Mouse (Mus musculus) right cerebral cortex, adult 18-20 months (tissue): Measurements from ENCODE around the gene Luc7l3.

Experiments
- DNase-seq: peaks from one replicate; pipeline ENCODE4 v3.0.0; 2022; ENCODE audit warnings: mixed read lengths

The Luc7l3 gene

DNA sequence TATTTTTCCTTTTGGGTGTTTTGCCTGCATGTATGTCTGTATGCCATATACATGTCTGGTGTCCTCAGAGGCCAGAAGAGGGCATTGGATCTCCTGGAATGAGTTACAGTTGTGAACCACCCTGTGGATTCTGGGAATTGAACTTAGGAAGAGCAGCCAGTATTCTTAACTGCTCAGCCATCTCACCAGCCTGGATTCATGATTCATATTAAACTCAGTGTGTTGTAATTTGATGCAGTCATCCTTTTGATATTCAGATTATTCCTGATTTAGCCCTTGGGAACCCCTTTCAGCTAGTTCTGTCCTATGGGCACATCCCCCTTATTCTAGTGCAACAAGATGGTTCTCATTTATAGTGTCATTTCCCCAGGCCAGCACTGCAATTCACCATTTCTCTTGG, 14.8 kb upstream of the Luc7l3 start:
- no peak for DNase-seq

- no peak for DNase-seq
Observed at GRCm38 (mm10) chr11:94334386-94334968, 12.7 kb upstream of the Luc7l3 start.

DNA sequence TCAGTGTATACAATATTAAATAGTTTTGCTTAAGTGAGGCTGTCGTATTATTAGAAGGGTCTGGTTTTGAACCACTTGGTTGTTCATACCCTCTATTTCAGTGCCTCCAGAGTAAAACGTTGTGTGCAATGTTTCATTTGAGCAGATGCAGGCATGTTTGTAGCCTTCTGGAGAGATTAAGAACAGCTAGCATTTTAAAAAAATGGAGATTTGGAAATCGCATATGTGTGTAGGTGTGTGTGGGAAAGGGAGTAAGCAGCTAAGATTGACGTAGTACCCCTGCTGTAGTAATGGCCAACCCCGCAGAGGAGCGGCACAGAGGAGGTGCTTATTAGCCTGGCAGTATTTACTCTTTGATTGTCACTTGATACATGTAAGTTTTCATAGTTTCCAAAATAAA, 10.9 kb upstream of the Luc7l3 start:
- DNase-seq: peak; percentile 29

GRCm38 (mm10) chr11:94330211-94330610, 8.4 kb upstream of the Luc7l3 start:
- no peak for DNase-seq

- DNase-seq: peak; percentile 68
Observed at GRCm38 (mm10) chr11:94329270-94329891, 7.6 kb upstream of the Luc7l3 start.

- DNase-seq: peak; percentile 41
Observed at GRCm38 (mm10) chr11:94328644-94329025, 6.8 kb upstream of the Luc7l3 start.

GRCm38 (mm10) chr11:94327693-94328643, 6.2 kb upstream of the Luc7l3 start, which contains the start of gene Ankrd40:
Gene Ankrd40, plus strand, starts transcription at chr11:94328001.
- peak; percentile 98 for DNase-seq

DNA sequence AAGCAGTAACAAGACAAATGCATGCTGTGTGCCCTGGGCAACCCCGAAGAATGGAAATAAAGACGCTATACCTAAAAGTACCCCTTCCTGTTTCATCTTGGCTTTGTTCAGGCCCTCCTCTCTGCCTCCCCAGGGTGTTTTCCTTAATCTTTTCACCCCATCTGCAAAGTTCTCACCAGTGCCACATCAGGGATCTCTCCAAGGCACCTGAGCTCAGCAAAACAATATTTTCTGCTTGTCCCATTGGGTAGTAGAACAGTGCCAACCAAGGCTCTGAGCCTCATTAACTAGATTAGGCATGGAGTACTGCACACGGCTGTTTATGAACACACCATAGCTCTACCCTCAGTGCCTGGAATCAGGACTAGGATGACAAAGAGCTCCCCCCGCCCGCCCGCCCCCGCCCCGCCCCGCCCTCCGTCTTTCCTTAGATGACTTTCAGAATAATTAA, 5.2 kb upstream of the Luc7l3 start:
- DNase-seq: no peak

GRCm38 (mm10) chr11:94324618-94325017, 2.8 kb upstream of the Luc7l3 start:
- no peak for DNase-seq

DNA sequence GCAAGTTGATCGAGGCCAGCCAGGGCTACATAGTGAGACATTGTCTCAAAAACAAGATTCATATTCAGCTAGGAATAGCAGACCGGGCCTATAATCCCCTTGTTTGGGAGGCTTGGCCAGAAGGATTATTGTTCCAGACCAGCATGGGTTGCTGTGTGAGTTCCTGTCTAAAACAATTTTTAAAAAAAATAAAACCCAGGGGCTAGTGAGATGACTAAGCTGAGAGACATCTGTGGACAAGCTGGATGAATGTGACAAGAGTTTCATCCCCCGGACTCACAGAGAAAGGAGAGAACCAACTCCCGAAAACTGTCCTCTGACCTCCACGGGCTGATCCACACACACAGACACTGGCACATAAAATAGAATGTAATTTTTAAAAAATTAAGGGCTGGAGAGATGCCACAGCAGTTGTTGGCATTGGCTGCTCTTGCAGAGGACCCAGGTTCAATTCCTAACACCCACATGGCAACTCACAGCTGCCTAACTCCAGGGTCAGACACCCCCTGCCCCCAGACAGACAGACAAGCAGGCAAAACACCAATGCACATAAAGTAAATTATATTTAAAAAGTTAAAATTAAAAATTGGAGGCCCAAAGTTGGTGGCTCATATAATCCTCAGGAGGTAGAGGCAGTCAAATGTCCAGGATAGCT, 1.6 kb upstream of the Luc7l3 start:
- DNase-seq: no peak

DNA sequence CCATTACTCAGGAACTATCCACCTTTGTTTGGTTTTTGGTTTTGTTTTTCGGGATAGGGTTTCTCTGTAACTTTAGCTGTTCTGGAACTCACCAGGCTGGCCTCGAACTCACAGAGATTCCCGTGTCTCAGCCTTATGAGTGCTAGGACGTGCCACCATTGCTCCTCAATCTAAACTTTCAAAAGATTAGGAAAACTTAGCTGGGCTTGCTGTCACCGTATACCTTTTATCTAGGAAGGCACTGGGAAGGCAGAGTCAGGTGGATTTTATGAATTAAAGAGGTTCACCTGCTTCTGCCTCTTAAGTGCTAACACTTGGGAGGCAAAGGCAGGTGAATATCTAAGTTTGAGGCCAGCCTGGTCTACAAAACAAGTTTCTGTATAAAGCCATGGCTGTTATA, 848 bp upstream of the Luc7l3 start:
- DNase-seq: no peak

DNA sequence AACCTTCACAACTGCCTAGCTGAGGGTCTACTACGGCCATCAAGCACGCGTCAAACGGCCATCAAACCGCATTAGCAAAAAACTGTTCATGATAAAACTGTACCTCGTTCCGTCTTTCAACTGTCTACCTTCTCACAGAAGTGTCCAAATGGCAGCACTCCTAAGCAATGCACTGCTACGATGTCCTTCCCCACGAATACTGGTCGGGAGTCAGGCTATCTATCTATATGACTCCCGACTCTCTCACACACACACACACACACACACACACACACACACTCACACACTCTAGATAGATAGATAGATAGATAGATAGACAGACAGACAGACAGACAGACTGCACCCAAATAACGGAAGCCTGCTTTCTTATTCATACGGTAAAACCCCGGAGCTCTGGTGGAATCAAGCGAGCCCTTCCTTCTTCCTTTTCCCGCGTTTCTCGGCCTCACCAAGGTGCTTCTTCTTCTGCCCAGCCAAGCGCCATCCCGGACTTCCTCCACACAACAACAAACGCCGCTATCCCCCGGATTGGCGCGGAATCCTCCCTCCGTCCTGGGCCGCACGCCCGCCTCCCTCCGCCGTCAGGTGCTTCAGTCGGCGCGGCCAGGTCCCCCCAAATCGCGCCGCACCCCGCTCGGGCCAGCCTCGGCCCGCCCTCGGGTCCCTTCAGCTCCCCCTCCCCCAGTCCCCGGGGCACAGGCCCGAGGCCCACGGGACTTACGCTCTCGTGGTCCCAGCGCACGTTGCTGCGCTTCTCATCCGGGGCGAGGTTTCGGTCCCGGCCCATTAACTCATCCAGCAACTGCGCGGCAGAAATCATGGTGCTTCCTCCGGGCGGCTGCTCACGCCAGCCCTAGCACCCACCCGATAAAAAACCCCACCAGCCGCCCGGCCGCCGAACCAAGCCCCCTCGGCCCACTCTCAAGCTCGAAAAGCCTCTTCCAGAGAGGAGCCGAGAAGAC, 538 bp downstream of the Luc7l3 start:
- DNase-seq: no peak

DNA sequence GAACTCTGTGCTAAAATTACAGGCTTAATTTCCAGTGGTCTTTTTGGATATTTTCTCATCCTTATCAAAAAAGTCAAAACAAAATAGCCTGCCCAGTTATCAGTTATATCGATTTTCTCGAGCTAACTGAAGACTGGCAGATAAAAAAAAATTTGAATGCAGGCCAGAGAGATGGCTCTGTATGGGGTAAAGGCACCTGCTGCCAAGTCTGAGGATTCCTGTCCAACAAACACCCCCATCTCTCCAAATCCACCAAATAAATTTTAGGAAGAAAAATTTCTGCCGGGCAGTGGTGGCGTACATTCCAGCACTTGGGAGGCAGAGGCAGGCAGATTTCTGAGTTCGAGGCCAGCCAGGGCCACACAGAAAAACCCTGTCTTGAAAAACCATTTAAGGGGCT, 3.7 kb downstream of the Luc7l3 start:
- DNase-seq: no peak

- DNase-seq: no peak
Observed at GRCm38 (mm10) chr11:94317515-94317914, 4.3 kb downstream of the Luc7l3 start.

DNA sequence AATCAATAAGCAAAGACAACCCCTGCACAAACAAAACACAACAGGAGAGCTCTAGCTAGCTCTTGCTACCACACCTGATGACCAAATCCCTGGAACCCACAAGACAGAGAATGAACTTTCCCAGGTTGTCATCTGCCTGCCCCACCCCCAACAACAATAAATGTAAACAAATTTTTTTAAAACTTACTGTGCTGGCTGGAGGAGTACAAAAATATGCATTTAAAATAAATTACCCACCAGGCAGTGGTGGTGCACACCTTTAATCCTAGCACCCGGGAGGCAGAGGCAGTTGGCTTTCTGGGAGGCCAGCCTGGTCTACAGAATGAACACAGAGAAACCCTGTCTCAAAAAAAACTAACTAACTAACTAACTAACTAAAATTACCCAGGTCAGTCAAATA, 4.8 kb downstream of the Luc7l3 start:
- DNase-seq: no peak

DNA sequence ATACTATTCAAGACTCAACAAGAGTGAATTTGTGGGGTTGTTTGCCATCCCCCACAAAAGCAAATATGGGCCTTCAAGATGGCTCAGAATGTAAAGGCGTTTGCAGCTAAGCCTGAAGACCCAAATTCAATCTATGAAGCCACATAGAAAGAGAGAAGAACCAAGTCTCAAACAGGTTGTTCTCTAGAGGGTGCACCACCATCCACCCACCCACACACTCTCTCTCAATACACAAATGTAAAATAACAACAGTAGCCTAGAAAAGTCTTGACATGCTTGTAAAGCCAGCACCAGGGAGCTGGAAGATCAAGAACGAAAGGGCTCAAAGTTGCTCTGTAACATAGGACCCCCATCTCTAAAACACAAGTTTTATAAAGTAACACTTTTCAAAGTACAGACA, 5.3 kb downstream of the Luc7l3 start:
- no peak for DNase-seq

DNA sequence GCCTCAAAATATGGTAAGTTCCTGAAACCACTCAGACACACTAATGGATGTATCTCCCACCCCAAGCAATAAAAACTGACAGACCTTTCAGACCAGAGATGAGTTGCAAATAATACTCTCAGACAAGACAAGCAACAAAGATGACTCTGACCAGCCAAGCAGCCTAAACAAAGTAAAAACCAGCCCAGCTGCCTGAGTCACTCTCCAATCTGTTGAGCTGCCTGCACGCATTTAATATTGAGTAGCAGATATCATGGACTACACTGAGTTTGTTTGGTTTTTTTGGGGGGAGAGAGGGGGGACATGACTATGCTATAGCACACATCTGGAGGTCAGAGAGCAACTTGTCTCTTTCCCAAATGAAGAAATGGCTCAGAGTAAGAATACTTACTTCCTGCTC, 6.5 kb downstream of the Luc7l3 start:
- DNase-seq: no peak

DNA sequence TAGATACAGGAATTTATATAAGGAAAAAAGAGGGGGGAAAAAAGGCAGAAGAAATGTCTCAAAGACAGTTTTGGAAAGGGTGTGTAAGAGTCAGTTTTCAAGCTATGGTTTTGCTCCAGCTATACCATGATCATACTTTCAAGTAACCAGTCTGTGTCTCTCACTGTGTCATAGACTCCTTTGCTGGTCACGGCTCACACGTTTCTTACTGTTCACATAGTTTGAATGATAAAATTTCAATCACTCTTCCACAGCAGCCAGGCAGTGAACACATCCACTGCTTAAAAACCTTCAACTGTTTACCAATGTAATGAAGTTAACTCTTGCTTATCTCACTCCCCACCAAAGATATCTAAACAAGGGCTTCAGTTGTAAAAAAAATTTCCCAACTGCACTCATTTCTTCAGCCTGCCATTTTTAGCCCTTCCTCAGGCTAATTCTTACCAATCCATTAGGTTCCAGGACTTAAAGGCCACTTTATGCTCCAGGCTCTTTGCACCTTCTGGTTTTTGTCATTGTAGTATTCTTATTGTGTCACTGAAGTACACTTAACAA, 7.6 kb downstream of the Luc7l3 start:
- no peak for DNase-seq

DNA sequence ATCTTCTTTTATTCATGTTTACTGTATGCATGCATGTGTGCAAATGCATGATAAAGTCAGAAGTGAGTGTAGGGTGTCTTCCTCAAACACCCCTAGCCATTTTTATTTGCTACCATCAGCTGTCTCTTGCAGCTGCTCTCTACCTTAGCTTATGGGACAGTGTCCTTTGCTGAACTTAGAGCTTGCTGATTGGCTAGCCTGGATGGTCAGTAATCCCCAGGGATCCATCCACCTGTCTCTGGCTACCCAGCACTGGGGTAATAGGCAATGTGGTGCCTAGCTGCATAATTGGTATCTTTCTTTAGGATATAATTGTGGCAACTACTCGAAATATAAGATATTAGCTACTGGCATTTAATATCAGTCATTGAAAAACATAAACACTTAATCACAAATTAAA, 9.1 kb downstream of the Luc7l3 start:
- DNase-seq: no peak

DNA sequence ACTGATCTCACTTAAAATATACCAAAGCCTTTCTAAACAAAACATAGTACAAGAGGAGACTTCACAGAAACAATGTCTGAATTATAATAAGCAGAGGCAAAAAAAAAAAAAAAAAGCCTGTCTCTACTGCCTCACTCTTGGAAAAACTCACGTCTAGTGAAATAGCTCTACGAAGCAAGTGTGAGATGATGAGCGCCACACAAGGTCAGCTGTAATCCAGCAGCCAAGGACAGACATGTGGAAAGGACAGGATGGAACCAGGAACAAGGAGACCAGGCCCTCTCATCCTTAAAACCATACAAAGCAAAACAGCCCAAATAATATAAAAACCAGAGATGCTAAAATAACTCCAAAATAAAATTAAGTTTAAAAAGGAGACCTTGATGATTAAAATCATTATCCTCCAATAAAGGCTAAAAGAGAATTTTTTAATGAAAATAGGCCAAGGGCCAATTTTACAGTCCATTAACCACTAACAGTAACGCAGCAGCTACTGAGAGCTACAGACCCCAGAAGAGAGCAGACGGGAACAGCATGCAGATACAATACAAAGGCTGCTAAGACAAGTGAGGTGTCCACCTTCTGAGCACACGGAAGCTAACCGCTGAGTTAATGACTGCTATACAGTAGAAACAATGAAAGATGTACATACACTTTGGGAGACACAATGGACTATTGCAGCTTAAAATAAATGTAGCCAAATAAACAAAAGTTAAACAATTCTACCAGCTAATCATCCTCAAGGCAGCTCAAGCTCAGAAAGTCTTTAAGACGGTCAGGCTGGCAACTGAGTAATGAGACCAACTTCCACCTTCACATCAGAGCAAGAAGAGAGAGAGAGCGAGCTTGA, 26.6 kb downstream of the Luc7l3 start:
- DNase-seq: no peak
